Mouse (Mus musculus) ES-Bruce4 (cell line): ENCODE measurements around the gene Fbxl5.

Experiments used
- CTCF ChIP-seq: IDR thresholded peaks from one replicate; pipeline ENCODE4 v1.8.1; 2011; ENCODE audit warnings: low read depth, low read length
- EP300 ChIP-seq: IDR thresholded peaks from 2 replicates; pipeline ENCODE4 v1.6.1; 2011; ENCODE audit warnings: low read depth, low read length; ENCODE audit not compliant: insufficient read depth
- POLR2A ChIP-seq: IDR thresholded peaks from one replicate; pipeline ENCODE4 v1.8.1; 2011; ENCODE audit warnings: low read length; ENCODE audit not compliant: insufficient read depth

DNA sequence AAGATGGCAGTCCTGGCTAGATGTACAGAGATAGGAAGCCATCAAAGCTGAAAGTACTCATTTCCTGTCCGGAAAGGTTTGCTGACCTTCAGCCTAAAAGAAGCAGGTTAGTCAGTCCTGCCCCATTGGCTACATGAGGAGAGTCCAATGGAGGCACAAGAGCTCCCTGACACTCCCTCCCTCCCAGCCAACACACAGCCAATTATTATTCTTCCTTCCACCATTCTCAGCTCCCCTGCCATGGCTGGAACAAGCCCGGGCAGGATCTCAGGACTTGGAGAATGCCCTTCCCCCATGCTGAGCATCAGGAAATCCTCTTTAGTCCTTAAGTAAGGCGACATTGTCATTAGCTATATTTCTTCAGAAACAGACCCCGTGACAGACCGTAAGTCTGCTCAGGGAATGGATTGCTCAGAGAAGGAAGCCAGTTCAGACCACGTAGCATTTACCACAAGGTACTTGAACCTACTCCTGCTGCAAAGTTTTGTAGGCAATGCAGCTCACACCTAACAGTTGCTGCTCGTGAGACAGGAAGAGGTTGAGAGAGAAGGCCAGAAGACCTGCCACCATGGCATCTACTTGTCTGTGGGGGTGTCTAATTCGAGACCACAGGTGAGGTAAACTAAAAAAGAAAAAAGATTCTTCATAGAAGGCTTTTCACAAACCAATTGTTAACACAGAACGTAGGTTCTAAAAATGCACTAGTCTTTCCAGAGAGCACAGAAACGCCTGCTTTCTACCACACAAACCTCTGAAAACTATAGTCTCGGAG is 31.8 kb upstream of the Fbxl5 start:
- TF ChIP-seq CTCF (no peak), POLR2A (no peak), EP300 (peak; percentile 69; the same call in 1 of the 2 replicates)
